Mouse (Mus musculus): Measurements from ENCODE around the gene Zfp574. TPM values are rescaled to one million over a fixed set of nuclear protein-coding genes. Genes with fewer than 3 reads are reported as not detected.
A peak's percentile ranks its signal among the peaks of the same experiment; 100 is the strongest.
"Not testable (repeated sequence)": the region's sequence is repeated elsewhere in the genome, so short reads cannot be mapped to it uniquely, and the experiment has no call there.

The Zfp574 gene
- polyA plus RNA-seq, 1 experiment from 2014 or later = 12.9 TPM

GRCm38 (mm10) chr7:25034796-25035195, 37.6 kb upstream of the Zfp574 start:
- Histone ChIP-seq H3K9me3 (ENCODE audit: control insufficient read depth, low read length) (no peaks in the 10 kb centered on the region), H3K9ac (ENCODE audit: low read length) (no peak overlapping the region), H3K4me3 (ENCODE audit: low read depth, low read length) (no peak overlapping the region), H3K4me2 (replicated peaks; ENCODE audit: low read depth) (no peak overlapping the region), H3K27me3 (ENCODE audit: control insufficient read depth, insufficient read depth, low read length) (no peaks in the 10 kb centered on the region), H3K27ac (replicated peaks) (no peak overlapping the region), H3K4me1 (replicated peaks; ENCODE audit: control insufficient read depth, insufficient read depth) (no peaks in the 10 kb centered on the region), H3K36me3 (ENCODE audit: control insufficient read depth, insufficient read depth, low read length) (peaks cover 3% of the 10 kb centered on the region; the same call in 1 of the 2 replicates)
- DNase-seq (ENCODE audit: low spot score) (no peak), ATAC-seq (ENCODE audit: low FRiP score, low TSS enrichment) (no peak)
- TF ChIP-seq CTCF (IDR thresholded peaks at IDR 0.05; ENCODE audit: low read depth) = no peak
- TF ChIP-seq EP300 (optimal IDR thresholded peaks at IDR 0.05) = no peak
- 89% methylated on average over 4 of the region's 4 CpGs for WGBS

DNA sequence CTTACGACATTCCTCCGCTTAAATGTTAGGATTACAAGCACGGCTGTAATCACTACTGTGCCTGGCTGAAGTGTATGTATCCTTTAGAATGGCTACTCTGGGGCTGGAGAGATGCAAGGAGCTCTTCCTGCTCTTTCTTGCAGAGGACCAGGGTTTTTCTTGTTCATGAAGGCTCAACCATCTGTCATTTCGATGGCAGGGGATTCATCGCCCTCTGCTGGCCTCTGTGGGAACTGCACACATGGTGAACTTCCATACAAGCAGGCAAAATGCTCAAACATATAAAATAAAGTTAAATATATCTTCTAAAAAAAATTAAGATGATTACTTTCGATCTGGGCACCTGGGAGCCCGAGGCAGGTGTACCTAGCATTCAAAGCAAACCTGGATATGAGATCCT, 36.5 kb upstream of the Zfp574 start:
- DNase-seq (ENCODE audit: low spot score) (peak; percentile 76), ATAC-seq (ENCODE audit: low FRiP score, low TSS enrichment) (no peak)
- WGBS = 50% methylated on average over 7 of the region's 7 CpGs
- Histone ChIP-seq H3K9ac (ENCODE audit: low read length) (no peak overlapping the region), H3K27ac (replicated peaks) (no peak overlapping the region), H3K36me3 (ENCODE audit: control insufficient read depth, insufficient read depth, low read length) (peaks cover 3% of the 10 kb centered on the region; the same call in 1 of the 2 replicates), H3K9me3 (ENCODE audit: control insufficient read depth, low read length) (no peaks in the 10 kb centered on the region), H3K4me2 (replicated peaks; ENCODE audit: low read depth) (no peak overlapping the region), H3K27me3 (ENCODE audit: control insufficient read depth, insufficient read depth, low read length) (no peaks in the 10 kb centered on the region), H3K4me1 (replicated peaks; ENCODE audit: control insufficient read depth, insufficient read depth) (no peaks in the 10 kb centered on the region), H3K4me3 (ENCODE audit: low read depth, low read length) (no peak overlapping the region)
- TF ChIP-seq EP300 (optimal IDR thresholded peaks at IDR 0.05) = no peak
- peak; percentile 86 for TF ChIP-seq CTCF (IDR thresholded peaks at IDR 0.05; ENCODE audit: low read depth)

- ATAC-seq (ENCODE audit: low FRiP score, low TSS enrichment) (no peak), DNase-seq (ENCODE audit: low spot score) (no peak)
- no peaks in the 10 kb centered on the region for H3K27me3 ChIP-seq (ENCODE audit: control insufficient read depth, insufficient read depth, low read length)
- peaks cover 10% of the 10 kb centered on the region; the same call in 1 of the 2 replicates for H3K36me3 ChIP-seq (ENCODE audit: control insufficient read depth, insufficient read depth, low read length)
- no peak overlapping the region for H3K9ac ChIP-seq (ENCODE audit: low read length)
- H3K9me3 ChIP-seq (ENCODE audit: control insufficient read depth, low read length) = no peaks in the 10 kb centered on the region
- 89% methylated on average over 12 of the region's 12 CpGs for WGBS
- TF ChIP-seq EP300 (optimal IDR thresholded peaks at IDR 0.05) = no peak
- H3K4me2 ChIP-seq (replicated peaks; ENCODE audit: low read depth) = no peak overlapping the region
- no peak overlapping the region for H3K27ac ChIP-seq (replicated peaks)
- no peak overlapping the region for H3K4me3 ChIP-seq (ENCODE audit: low read depth, low read length)
- no peaks in the 10 kb centered on the region for H3K4me1 ChIP-seq (replicated peaks; ENCODE audit: control insufficient read depth, insufficient read depth)
These were observed 30.4 kb upstream of the Zfp574 start for GRCm38 (mm10) chr7:25041921-25042320.

GRCm38 (mm10) chr7:25044599-25044998, 27.8 kb upstream of the Zfp574 start:
- H3K4me3 ChIP-seq (ENCODE audit: low read depth, low read length); DNase-seq (ENCODE audit: low spot score); H3K27me3 ChIP-seq (ENCODE audit: control insufficient read depth, insufficient read depth, low read length); ATAC-seq (ENCODE audit: low FRiP score, low TSS enrichment); H3K4me1 ChIP-seq (replicated peaks; ENCODE audit: control insufficient read depth, insufficient read depth); H3K9ac ChIP-seq (ENCODE audit: low read length); H3K9me3 ChIP-seq (ENCODE audit: control insufficient read depth, low read length); H3K4me2 ChIP-seq (replicated peaks; ENCODE audit: low read depth); H3K27ac ChIP-seq (replicated peaks): not testable (repeated sequence)
- 84% methylated on average over 7 of the region's 7 CpGs for WGBS
- peaks cover 12% of the 10 kb centered on the region; the same call in 1 of the 2 replicates for H3K36me3 ChIP-seq (ENCODE audit: control insufficient read depth, insufficient read depth, low read length)

GRCm38 (mm10) chr7:25047363-25047762, 25.0 kb upstream of the Zfp574 start:
- no peaks in the 10 kb centered on the region for H3K27me3 ChIP-seq (ENCODE audit: control insufficient read depth, insufficient read depth, low read length)
- no peak for ATAC-seq (ENCODE audit: low FRiP score, low TSS enrichment)
- no peak overlapping the region for H3K9ac ChIP-seq (ENCODE audit: low read length)
- H3K27ac ChIP-seq (replicated peaks) = no peak overlapping the region
- WGBS = 90% methylated on average over 8 of the region's 8 CpGs
- TF ChIP-seq CTCF (IDR thresholded peaks at IDR 0.05; ENCODE audit: low read depth) (no peak), EP300 (optimal IDR thresholded peaks at IDR 0.05) (no peak)
- no peak for DNase-seq (ENCODE audit: low spot score)
- no peaks in the 10 kb centered on the region for H3K4me1 ChIP-seq (replicated peaks; ENCODE audit: control insufficient read depth, insufficient read depth)
- H3K9me3 ChIP-seq (ENCODE audit: control insufficient read depth, low read length) = no peaks in the 10 kb centered on the region
- no peak overlapping the region for H3K4me2 ChIP-seq (replicated peaks; ENCODE audit: low read depth)
- H3K4me3 ChIP-seq (ENCODE audit: low read depth, low read length) = no peak overlapping the region
- H3K36me3 ChIP-seq (ENCODE audit: control insufficient read depth, insufficient read depth, low read length) = peaks cover 12% of the 10 kb centered on the region; the same call in 1 of the 2 replicates

DNA sequence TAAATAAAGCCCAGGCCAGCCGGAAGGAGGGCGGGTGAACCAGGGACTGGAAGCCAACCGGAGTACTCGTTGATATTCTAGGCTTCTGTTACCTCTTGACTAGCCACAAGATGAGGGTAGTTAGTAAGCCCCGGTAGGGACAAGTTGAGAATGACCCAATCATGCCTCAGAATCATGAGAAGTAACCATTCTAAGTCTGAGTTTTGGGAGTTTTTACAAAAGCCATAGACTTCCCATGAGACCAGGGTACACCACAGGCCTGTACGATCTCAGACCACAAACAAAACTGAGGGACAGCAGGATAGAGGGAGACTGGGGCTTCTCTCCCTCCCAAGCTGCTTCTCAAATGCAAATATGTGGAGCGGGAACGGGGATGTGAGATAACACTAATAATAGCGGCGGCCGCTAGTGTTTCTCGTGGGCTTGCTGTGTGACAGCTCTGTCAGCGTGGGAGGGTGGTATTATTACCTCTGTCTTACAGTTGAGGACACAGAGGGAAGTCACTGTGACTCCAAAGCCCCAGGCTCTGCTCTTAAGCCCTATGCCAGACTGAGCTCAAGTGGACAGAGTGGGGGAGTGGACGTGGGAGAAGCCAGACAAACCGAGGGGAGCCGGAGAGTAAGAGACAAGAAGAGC, 23.0 kb upstream of the Zfp574 start:
- WGBS = 84% methylated on average over 16 of the region's 16 CpGs
- DNase-seq (ENCODE audit: low spot score) = no peak

More for the DNA sequence above, 23.0 kb upstream of the Zfp574 start:
- Histone ChIP-seq H3K4me1 (replicated peaks; ENCODE audit: control insufficient read depth, insufficient read depth) (no peaks in the 10 kb centered on the region), H3K9ac (ENCODE audit: low read length) (no peak overlapping the region), H3K36me3 (ENCODE audit: control insufficient read depth, insufficient read depth, low read length) (peaks cover 7% of the 10 kb centered on the region; the same call in 1 of the 2 replicates), H3K4me2 (replicated peaks; ENCODE audit: low read depth) (no peak overlapping the region), H3K27ac (replicated peaks) (no peak overlapping the region), H3K27me3 (ENCODE audit: control insufficient read depth, insufficient read depth, low read length) (no peaks in the 10 kb centered on the region), H3K4me3 (ENCODE audit: low read depth, low read length) (no peak overlapping the region), H3K9me3 (ENCODE audit: control insufficient read depth, low read length) (no peaks in the 10 kb centered on the region)
- ATAC-seq (ENCODE audit: low FRiP score, low TSS enrichment) = no peak
- TF ChIP-seq EP300 (optimal IDR thresholded peaks at IDR 0.05) = no peak
